Mouse (Mus musculus) bone marrow, adult 2 months (tissue): ENCODE results near the gene Rpe. TPM values are rescaled to one million over a fixed set of nuclear protein-coding genes. Genes with fewer than 3 reads are reported as not detected.
A peak's percentile ranks its signal among the peaks of the same experiment; 100 is the strongest.
"Not testable (repeated sequence)": the region's sequence is repeated elsewhere in the genome, so short reads cannot be mapped to it uniquely, and the experiment has no call there.

Experiments
- H3K27ac ChIP-seq: fragments of 200-500 bp; 2 replicates; pipeline ENCODE4 v1.5.1; 2012; ENCODE audit warnings: low read depth, mild to moderate bottlenecking, control low read depth, inconsistent platforms, low read length; ENCODE audit not compliant: control insufficient read depth, poor library complexity, insufficient read depth
- H3K4me1 ChIP-seq: fragments of 200-500 bp; 2 replicates; pipeline ENCODE4 v1.6.1; 2011; ENCODE audit warnings: low read length; ENCODE audit not compliant: control insufficient read depth, insufficient read depth
- H3K4me3 ChIP-seq: fragments of 200-500 bp; replicated peaks from 2 replicates; pipeline ENCODE3; 2011; ENCODE audit warnings: mild to moderate bottlenecking, low read depth, low read length, control low read depth; ENCODE audit not compliant: control insufficient read depth
- CTCF ChIP-seq: fragments of 200-500 bp; IDR thresholded peaks from 2 replicates; pipeline ENCODE4 v1.5.1; 2011; ENCODE audit warnings: low read length, control low read depth; ENCODE audit not compliant: control insufficient read depth, insufficient read depth
- POLR2A ChIP-seq: fragments of 200-500 bp; IDR thresholded peaks from 2 replicates; pipeline ENCODE4 v1.6.1; 2011; ENCODE audit warnings: low read depth, mild to moderate bottlenecking, control low read depth, low read length, borderline replicate concordance; ENCODE audit not compliant: control insufficient read depth
- WGBS: fragments of 180-500 bp; shearing (Covaris S2); methylation state at CpG from one replicate; pipeline ENCODE4 v1.1.7; 2018; 5-methylcytosine and 5-hydroxymethylcytosine counted together
- polyA plus RNA-seq: library from polyadenylated mRNA; stranded (reverse); fragments of >200 nt; gene quantifications from 2 replicates; pipeline ENCODE4 v1.2.4, GENCODE M21; 2011; ENCODE audit warnings: low replicate concordance; ENCODE audit not compliant: missing spikeins, insufficient read depth, insufficient read length

Rpe gene
- polyA plus RNA-seq, 1 experiment: 22.6 TPM

DNA sequence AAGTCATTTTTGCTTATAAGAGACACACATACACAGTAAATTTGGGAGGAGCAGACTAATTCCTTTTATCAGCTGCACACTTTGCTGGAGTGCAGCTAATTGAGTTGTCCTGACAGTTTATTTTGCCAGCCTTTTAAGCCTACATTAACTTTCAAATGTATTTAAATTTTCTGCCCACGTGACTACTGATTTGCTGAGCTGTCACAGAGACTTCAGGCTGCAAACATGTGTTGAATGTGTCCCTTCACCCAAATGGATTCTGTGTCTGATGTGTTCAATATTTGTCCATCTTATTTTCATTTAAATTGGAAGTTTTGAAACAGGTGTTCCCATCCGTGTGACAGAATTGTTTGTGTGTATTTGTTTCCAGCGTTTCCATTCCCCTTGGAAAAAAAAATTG lies 8.9 kb upstream of the Rpe start:
- 76% methylated on average over 3 of the region's 3 CpGs for WGBS
- no peaks in the 10 kb centered on the region; the same call in 1 of the 2 replicates for H3K4me1 ChIP-seq
- TF ChIP-seq CTCF: no peak
- H3K27ac ChIP-seq: no peak overlapping the region
- H3K4me3 ChIP-seq: no peak overlapping the region

DNA sequence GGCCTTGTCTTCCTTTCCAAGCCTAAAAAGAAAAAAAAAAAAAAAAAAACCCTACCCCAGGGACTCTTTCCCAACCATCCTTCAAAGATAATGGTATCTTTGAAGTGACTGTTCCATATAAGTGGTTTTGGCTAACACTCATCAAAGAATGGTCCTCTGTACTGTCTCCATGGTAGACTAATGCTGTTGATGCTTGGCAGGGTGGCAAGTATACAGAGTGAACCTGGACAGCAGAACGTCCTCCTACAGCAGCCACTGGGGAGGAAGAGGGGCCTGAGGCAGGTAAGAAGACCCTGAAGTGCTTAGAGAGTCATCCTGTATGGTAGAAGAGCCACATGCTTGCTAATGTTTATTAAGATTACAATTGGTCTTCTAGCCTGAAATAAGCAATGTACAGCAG lies 8.3 kb upstream of the Rpe start:
- Histone ChIP-seq H3K27ac (no peak overlapping the region), H3K4me1 (no peaks in the 10 kb centered on the region; the same call in 1 of the 2 replicates), H3K4me3 (no peak overlapping the region)
- 79% methylated on average over 1 of the region's 1 CpGs for WGBS
- TF ChIP-seq POLR2A (no peak), CTCF (no peak)

DNA sequence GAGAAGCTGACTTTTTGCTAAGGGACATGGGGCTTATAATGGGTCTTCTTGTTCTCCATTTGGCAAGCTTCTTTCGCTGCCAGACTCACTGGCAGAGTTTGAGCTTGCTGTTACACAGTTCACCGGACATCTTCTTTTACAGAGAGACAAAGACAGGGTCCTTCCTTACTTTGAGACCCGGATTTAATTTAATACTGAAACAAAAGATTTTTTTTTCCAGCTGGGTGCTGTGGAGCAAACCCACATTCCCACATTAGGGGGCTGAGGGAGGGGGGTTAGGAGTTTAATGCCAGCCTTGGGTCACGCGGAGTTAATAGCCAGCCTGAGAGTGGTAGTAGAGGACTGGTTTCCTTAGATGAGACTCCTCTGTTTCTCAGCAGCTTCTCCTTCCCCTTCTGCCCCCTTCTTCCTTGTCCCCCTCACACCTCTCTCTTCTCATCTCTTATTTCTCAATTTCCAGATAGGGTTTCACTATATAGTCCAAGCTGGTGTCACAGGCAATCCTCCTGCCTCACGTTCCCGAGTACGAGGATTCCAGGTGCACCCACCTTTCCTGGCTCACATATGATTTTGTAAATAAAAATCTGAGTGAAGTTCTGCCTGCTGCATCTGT lies 7.7 kb upstream of the Rpe start:
- WGBS: 78% methylated on average over 8 of the region's 8 CpGs
- TF ChIP-seq POLR2A (no peak), CTCF (no peak)
- H3K4me3 ChIP-seq: no peak overlapping the region
- H3K4me1 ChIP-seq: no peaks in the 10 kb centered on the region; the same call in 1 of the 2 replicates
- no peak overlapping the region for H3K27ac ChIP-seq

DNA sequence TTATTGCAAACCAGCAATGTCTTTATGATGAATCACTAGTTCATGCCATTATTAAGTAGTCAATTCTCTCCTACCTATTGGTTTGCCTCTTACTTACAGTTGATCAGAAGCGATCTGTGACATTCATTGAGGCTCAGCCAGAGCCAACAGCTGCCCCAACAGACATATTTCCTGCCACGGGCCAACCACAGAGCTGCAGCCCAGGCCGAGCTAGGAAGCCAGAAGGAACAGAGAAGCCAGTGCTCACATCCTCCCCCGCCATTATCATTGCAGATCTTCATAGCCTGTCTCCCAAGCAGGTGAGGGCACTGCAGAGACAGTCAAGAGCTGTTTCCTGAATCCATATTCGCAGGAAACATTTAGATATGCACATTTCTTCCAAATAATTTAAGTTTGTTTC lies 6.4 kb upstream of the Rpe start:
- no peak for TF ChIP-seq POLR2A
- TF ChIP-seq CTCF: no peak
- Histone ChIP-seq H3K27ac (no peak overlapping the region), H3K4me1 (no peaks in the 10 kb centered on the region; the same call in 1 of the 2 replicates), H3K4me3 (no peak overlapping the region)
- 9% methylated on average over 5 of the region's 5 CpGs for WGBS

DNA sequence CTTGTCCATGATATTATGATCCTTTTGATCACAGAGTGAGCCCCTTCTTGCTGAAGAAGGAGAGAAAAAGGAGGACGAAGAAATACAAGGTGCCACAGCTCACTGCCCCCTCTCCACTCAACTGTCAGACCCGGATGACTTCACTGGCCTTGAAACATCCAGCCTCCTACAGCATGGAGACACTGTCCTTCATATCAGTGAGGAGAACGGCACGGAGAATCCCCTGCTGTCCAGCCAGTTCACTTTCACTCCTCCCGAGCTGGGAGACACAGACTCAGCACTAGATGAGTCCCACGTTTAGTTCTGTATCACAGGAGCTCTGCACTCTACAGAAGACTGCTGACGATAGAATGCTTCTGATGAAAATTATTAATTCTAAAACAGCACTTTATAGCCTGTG lies 5.3 kb upstream of the Rpe start:
- no peak for TF ChIP-seq POLR2A
- TF ChIP-seq CTCF: no peak
- Histone ChIP-seq H3K27ac (no peak overlapping the region), H3K4me3 (no peak overlapping the region), H3K4me1 (no peaks in the 10 kb centered on the region; the same call in 1 of the 2 replicates)
- WGBS: 79% methylated on average over 7 of the region's 7 CpGs

DNA sequence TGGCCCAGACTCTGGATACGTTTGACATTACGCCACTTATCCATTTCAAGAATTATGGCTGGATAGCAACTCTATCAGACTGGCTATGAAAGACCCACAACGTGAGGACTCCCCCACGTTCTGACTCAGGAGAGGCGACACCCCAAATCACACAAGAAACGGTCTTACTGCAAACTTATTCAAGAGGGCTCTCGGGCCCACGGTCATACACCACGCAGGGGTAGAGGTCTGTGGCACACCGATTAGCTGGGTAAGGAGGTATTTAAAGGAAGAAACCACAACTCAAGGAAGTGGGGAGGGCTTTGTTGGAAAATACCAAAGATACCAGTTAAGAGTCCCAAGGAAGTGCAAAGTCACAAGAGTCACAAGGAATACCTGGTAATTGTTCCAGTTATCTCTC lies 1.0 kb upstream of the Rpe start:
- H3K27ac ChIP-seq, H3K4me3 ChIP-seq, H3K4me1 ChIP-seq: not testable (repeated sequence)
- 69% methylated on average over 10 of the region's 10 CpGs for whole genome bisulfite sequencing

DNA sequence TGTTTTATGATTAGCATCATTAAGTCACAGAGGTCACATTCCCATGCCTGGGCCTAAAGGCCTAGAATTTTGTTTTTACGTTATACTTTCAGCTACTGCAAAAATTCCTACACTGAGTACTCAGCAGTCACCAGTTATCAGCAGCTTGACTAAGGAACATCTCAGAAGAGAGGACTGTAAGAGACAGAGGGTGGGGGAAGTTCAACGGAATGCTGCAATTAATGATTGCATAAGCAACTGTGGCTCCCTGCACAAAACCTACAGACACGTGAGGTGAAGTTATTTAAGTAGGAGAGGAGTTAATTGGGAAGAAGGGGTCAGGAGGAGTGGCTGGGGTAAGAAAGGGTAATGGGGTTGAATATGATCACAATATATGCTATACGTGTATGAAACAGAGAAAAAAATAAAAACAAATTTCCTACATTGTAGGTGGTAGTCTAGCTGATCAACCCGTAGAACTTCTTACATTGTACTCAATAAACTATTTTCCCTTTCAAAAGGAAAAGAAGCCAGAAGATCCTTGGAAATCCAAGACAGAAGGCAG lies 410 bp upstream of the Rpe start:
- peak overlapping the region; percentile 29 for H3K4me3 ChIP-seq
- WGBS: 37% methylated on average over 5 of the region's 5 CpGs
- TF ChIP-seq CTCF: no peak
- TF ChIP-seq POLR2A: no peak

DNA sequence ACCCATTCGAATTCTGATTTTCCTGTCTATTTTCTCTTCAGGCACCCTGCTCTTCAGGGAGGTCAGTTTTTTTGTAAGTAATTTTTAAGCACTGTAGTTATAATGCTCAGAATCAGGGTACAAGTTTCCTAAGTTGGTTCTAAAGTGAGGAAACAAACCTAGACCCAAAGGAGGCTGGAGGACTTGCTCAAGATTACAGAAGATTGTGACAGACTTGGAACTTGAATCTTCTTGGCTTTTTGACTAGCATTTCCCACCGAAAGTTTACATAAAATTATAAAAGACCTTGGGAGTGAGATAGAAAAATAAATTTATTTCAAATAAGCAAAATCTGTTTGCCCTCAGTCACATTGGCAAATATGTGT lies 927 bp downstream of the Rpe start:
- no peaks in the 10 kb centered on the region; the same call in 1 of the 2 replicates for H3K4me1 ChIP-seq
- H3K4me3 ChIP-seq: peak overlapping the region; percentile 98
- WGBS: 6% methylated on average over 2 of the region's 2 CpGs
- TF ChIP-seq POLR2A (no peak), CTCF (no peak)
- peak overlapping the region; percentile 93; the same call in 1 of the 2 replicates for H3K27ac ChIP-seq

More for the DNA sequence above, 410 bp upstream of the Rpe start:
- H3K27ac ChIP-seq: no peak overlapping the region
- no peaks in the 10 kb centered on the region; the same call in 1 of the 2 replicates for H3K4me1 ChIP-seq

DNA sequence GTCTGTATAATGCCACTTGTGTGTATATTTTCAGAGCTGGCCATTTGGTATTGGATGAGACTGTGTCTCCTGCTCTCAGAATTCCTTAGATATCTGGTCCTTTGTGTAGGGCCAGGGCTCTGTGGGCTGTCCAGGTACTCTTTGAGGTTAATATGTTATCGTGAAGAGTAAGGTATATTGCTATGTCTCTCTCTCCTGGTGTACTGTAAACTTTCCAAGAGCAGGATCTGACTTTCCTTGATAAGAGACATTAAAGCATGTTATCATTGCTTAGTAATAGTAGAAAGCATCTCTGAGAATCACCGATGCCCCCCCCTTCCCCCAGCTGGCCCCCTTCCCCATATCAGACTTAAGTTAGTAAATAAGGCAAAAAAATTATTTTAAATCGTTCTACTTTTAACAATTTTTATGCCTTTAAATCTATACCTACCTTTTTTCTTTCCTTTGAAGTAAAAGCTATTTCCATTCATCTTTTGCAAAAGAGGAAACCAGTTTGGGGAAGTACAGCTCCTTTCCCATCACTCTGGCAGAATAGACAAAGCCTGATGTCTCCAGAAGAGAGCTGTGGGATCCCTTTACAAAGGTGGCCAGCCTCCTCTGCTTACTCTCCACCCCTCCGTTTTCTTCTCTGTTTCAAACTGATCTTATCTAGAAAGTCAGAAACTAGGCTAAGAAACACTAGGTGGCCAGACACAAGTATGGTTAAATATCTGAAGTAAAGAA lies 2.2 kb downstream of the Rpe start:
- Histone ChIP-seq H3K4me1 (no peaks in the 10 kb centered on the region; the same call in 1 of the 2 replicates), H3K4me3 (no peak overlapping the region), H3K27ac (no peak overlapping the region)
- TF ChIP-seq CTCF: no peak
- TF ChIP-seq POLR2A: no peak
- 42% methylated on average over 4 of the region's 4 CpGs for WGBS
